Mouse (Mus musculus) heart, postnatal 0 days (tissue): ENCODE measurements around the gene Olfr527.

Source experiments
- CTCF ChIP-seq: IDR thresholded peaks from 2 replicates; pipeline ENCODE4 v1.5.1; 2016; ENCODE audit warnings: antibody characterized with exemption, control low read depth, low read depth
- EP300 ChIP-seq: IDR thresholded peaks from 2 replicates; pipeline ENCODE4 v1.6.1; 2016; ENCODE audit warnings: antibody characterized with exemption, low read depth

- TF ChIP-seq CTCF (no peak), EP300 (no peak)
Observed at GRCm38 (mm10) chr7:140319861-140320385, 13.9 kb upstream of the Olfr527 start.
